Mouse (Mus musculus): ENCODE measurements at regions not wholly inside any gene's neighbourhood (a gene's known extent, or its start where the extent isn't known, plus 50 kb on each side); places are given as distances from the start of the nearest gene placed in this dataset.

- no peaks in the 10 kb centered on the region for H3K9me3 ChIP-seq (replicated peaks; ENCODE audit: insufficient read depth, low read length)
- H3K4me3 ChIP-seq (ENCODE audit: control insufficient read depth in 1 of 2, insufficient read depth in 1 of 2, low read depth in 2 of 2, low read length in 2 of 2), result no peak overlapping the region
- H3K79me2 ChIP-seq (ENCODE audit: control insufficient read depth, insufficient read depth, low read length, poor library complexity), result no peaks in the 10 kb centered on the region
- H3K27ac ChIP-seq (ENCODE audit: control insufficient read depth, low read depth, low read length), result no peak overlapping the region
- TF ChIP-seq TAL1 (IDR thresholded peaks at IDR 0.05; ENCODE audit: low read length) (no peak), E2F4 (IDR thresholded peaks at IDR 0.05; ENCODE audit: borderline replicate concordance, low read depth, low read length) (no peak), KAT2A (conservative IDR thresholded peaks at IDR 0.05; ENCODE audit: low read depth, low read length) (no peak), GATA1 (IDR thresholded peaks at IDR 0.05; ENCODE audit: low read depth, low read length) (no peak), MAZ (IDR thresholded peaks at IDR 0.05; ENCODE audit: low read depth, low read length) (no peak)
- H3K9ac ChIP-seq (ENCODE audit: control insufficient read depth, low read depth, low read length, poor library complexity, severe bottlenecking), result no peak overlapping the region
- no peak for DNase-seq (ENCODE audit: low read depth, low spot score)
- no peaks in the 10 kb centered on the region for H3K4me1 ChIP-seq (ENCODE audit: control insufficient read depth in 1 of 2, insufficient read depth in 2 of 2, low read length in 2 of 2)
- no peaks in the 10 kb centered on the region for H3K36me3 ChIP-seq (ENCODE audit: control insufficient read depth in 1 of 2, insufficient read depth in 2 of 2, low read length in 2 of 2)
- no peaks in the 10 kb centered on the region for H3K27me3 ChIP-seq (ENCODE audit: control insufficient read depth in 1 of 2, insufficient read depth in 2 of 2, low read length in 2 of 2)
Measured at GRCm38 (mm10) chr1:169240377-169240776, 290.9 kb downstream of the Nuf2 start.

GRCm38 (mm10) chr1:169238671-169239090 lies 292.6 kb downstream of the Nuf2 start:
- Histone ChIP-seq H3K9me3 (replicated peaks; ENCODE audit: insufficient read depth, low read length) (no peaks in the 10 kb centered on the region), H3K27ac (ENCODE audit: control insufficient read depth, low read depth, low read length) (no peak overlapping the region), H3K27me3 (ENCODE audit: control insufficient read depth in 1 of 2, insufficient read depth in 2 of 2, low read length in 2 of 2) (no peaks in the 10 kb centered on the region), H3K9ac (ENCODE audit: control insufficient read depth, low read depth, low read length, poor library complexity, severe bottlenecking) (no peak overlapping the region), H3K36me3 (ENCODE audit: control insufficient read depth in 1 of 2, insufficient read depth in 2 of 2, low read length in 2 of 2) (no peaks in the 10 kb centered on the region), H3K79me2 (ENCODE audit: control insufficient read depth, insufficient read depth, low read length, poor library complexity) (no peaks in the 10 kb centered on the region), H3K4me1 (ENCODE audit: control insufficient read depth in 1 of 2, insufficient read depth in 2 of 2, low read length in 2 of 2) (no peaks in the 10 kb centered on the region), H3K4me3 (ENCODE audit: control insufficient read depth in 1 of 2, insufficient read depth in 1 of 2, low read depth in 2 of 2, low read length in 2 of 2) (no peak overlapping the region)
- no peak for TF ChIP-seq CTCF (IDR thresholded peaks at IDR 0.05 in 2 of 3, conservative IDR thresholded peaks at IDR 0.05 in 1 of 3; ENCODE audit: control insufficient read depth in 1 of 3, insufficient read depth in 1 of 3, low read depth in 2 of 3, low read length in 3 of 3, poor library complexity in 1 of 3, severe bottlenecking in 1 of 3)
- no peak for TF ChIP-seq CHD1 (IDR thresholded peaks at IDR 0.05; ENCODE audit: low read depth, low read length)
- TF ChIP-seq USF2 (IDR thresholded peaks at IDR 0.05; ENCODE audit: borderline replicate concordance in 1 of 2, insufficient read depth in 1 of 2, low read depth in 1 of 2, low read length in 2 of 2), result no peak
- no peak for TF ChIP-seq MEF2A (IDR thresholded peaks at IDR 0.05; ENCODE audit: extremely low read depth, insufficient replicate concordance, low read depth, low read length, poor library complexity, severe bottlenecking)
- TF ChIP-seq RCOR1 (IDR thresholded peaks at IDR 0.05; ENCODE audit: low read depth, low read length), result no peak
- no peak for TF ChIP-seq MAX (IDR thresholded peaks at IDR 0.05; ENCODE audit: low read length)
- no peak for TF ChIP-seq POLR2A (IDR thresholded peaks at IDR 0.05; ENCODE audit: control insufficient read depth in 1 of 2, insufficient read depth in 1 of 2, low read depth in 1 of 2, low read length in 2 of 2, poor library complexity in 1 of 2)
- no peak for TF ChIP-seq E2F4 (IDR thresholded peaks at IDR 0.05; ENCODE audit: borderline replicate concordance, low read depth, low read length)
- TF ChIP-seq MYC (IDR thresholded peaks at IDR 0.05; ENCODE audit: low read depth, low read length), result no peak
- no peak for TF ChIP-seq SMC3 (IDR thresholded peaks at IDR 0.05; ENCODE audit: low read depth, low read length)
- TF ChIP-seq EP300 (IDR thresholded peaks at IDR 0.05; ENCODE audit: low read depth in 1 of 2, low read length in 2 of 2), result no peak
- DNase-seq (ENCODE audit: low read depth, low spot score), result no peak

- H3K4me3 ChIP-seq (ENCODE audit: control insufficient read depth in 1 of 2, insufficient read depth in 1 of 2, low read depth in 2 of 2, low read length in 2 of 2), result no peak overlapping the region
- H3K27me3 ChIP-seq (ENCODE audit: control insufficient read depth in 1 of 2, insufficient read depth in 2 of 2, low read length in 2 of 2), result no peaks in the 10 kb centered on the region
- H3K36me3 ChIP-seq (ENCODE audit: control insufficient read depth in 1 of 2, insufficient read depth in 2 of 2, low read length in 2 of 2), result no peaks in the 10 kb centered on the region
- no peaks in the 10 kb centered on the region for H3K9me3 ChIP-seq (replicated peaks; ENCODE audit: insufficient read depth, low read length)
- DNase-seq (ENCODE audit: low read depth, low spot score), result no peak
- TF ChIP-seq NELFE (IDR thresholded peaks at IDR 0.05; ENCODE audit: low read depth, low read length) (no peak), GATA1 (IDR thresholded peaks at IDR 0.05; ENCODE audit: low read depth, low read length) (no peak), TAL1 (IDR thresholded peaks at IDR 0.05; ENCODE audit: low read length) (no peak), USF1 (IDR thresholded peaks at IDR 0.05; ENCODE audit: low read depth, low read length) (no peak), MAFK (IDR thresholded peaks at IDR 0.05; ENCODE audit: borderline replicate concordance, low read depth, low read length) (no peak), USF2 (IDR thresholded peaks at IDR 0.05; ENCODE audit: borderline replicate concordance in 1 of 2, insufficient read depth in 1 of 2, low read depth in 1 of 2, low read length in 2 of 2) (no peak), MXI1 (IDR thresholded peaks at IDR 0.05; ENCODE audit: low read depth, low read length) (no peak), SMC3 (IDR thresholded peaks at IDR 0.05; ENCODE audit: low read depth, low read length) (no peak), RAD21 (IDR thresholded peaks at IDR 0.05; ENCODE audit: low read depth, low read length) (no peak), NRF1 (IDR thresholded peaks at IDR 0.05; ENCODE audit: insufficient read depth, low read depth, low read length, poor library complexity, severe bottlenecking) (no peak), POLR2AphosphoS2 (IDR thresholded peaks at IDR 0.05; ENCODE audit: low read length) (no peak), MYB (IDR thresholded peaks at IDR 0.05; ENCODE audit: low read depth, low read length) (no peak), ZKSCAN1 (IDR thresholded peaks at IDR 0.05; ENCODE audit: low read depth, low read length) (no peak), ETS1 (IDR thresholded peaks at IDR 0.05; ENCODE audit: low read depth, low read length) (no peak), RCOR1 (IDR thresholded peaks at IDR 0.05; ENCODE audit: low read depth, low read length) (no peak)
- H3K27ac ChIP-seq (ENCODE audit: control insufficient read depth, low read depth, low read length), result no peak overlapping the region
- H3K79me2 ChIP-seq (ENCODE audit: control insufficient read depth, insufficient read depth, low read length, poor library complexity), result no peaks in the 10 kb centered on the region
- H3K9ac ChIP-seq (ENCODE audit: control insufficient read depth, low read depth, low read length, poor library complexity, severe bottlenecking), result no peak overlapping the region
- no peaks in the 10 kb centered on the region for H3K4me1 ChIP-seq (ENCODE audit: control insufficient read depth in 1 of 2, insufficient read depth in 2 of 2, low read length in 2 of 2)
Measured at GRCm38 (mm10) chr1:169235276-169235681, 296.0 kb downstream of the Nuf2 start.

Data from MEL (cell line).